Mouse (Mus musculus) neural tube, embryonic 14.5 days (tissue): Measurements from ENCODE around the gene Nckipsd. TPM values are rescaled to one million over a fixed set of nuclear protein-coding genes. Genes with fewer than 3 reads are reported as not detected.

Experiments used
- ATAC-seq: fragments of 200-750 bp; cut with Nextera tagmentation; 2 replicates; pipeline ENCODE4 v1.8.0; 2017; ENCODE audit warnings: low read depth, mild to moderate bottlenecking, moderate TSS enrichment, moderate library complexity
- H3K27ac ChIP-seq: fragments of 300-500 bp; sonication (generic); 2 replicates; pipeline ENCODE4 v1.5.1; 2014; ENCODE audit warnings: low read depth, mild to moderate bottlenecking, control low read depth, low read length, moderate library complexity, mixed read lengths
- H3K27me3 ChIP-seq: fragments of 300-500 bp; sonication (generic); 2 replicates; pipeline ENCODE4 v1.6.1; 2014; ENCODE audit warnings: low read length; ENCODE audit not compliant: control insufficient read depth, insufficient read depth
- H3K36me3 ChIP-seq: fragments of 300-500 bp; sonication (generic); 2 replicates; pipeline ENCODE4 v1.6.1; 2014; ENCODE audit warnings: low read length, mixed read lengths; ENCODE audit not compliant: control insufficient read depth, insufficient read depth
- H3K4me1 ChIP-seq: fragments of 300-500 bp; sonication (generic); 2 replicates; pipeline ENCODE4 v1.6.1; 2014; ENCODE audit warnings: low read length; ENCODE audit not compliant: control insufficient read depth, insufficient read depth
- H3K4me2 ChIP-seq: fragments of 300-500 bp; sonication (generic); 2 replicates; pipeline ENCODE4 v1.6.1; 2014; ENCODE audit warnings: mild to moderate bottlenecking, low read depth, low read length, control low read depth
- H3K4me3 ChIP-seq: fragments of 300-500 bp; sonication (generic); 2 replicates; pipeline ENCODE4 v1.5.1; 2014; ENCODE audit warnings: low read depth, low read length, control low read depth, mixed read lengths
- H3K9ac ChIP-seq: fragments of 300-500 bp; sonication (generic); replicated peaks from 2 replicates; pipeline ENCODE4 v1.6.1; 2014; ENCODE audit warnings: low read depth, mild to moderate bottlenecking, control low read depth, low read length, mixed read lengths
- H3K9me3 ChIP-seq: fragments of 300-500 bp; sonication (generic); 2 replicates; pipeline ENCODE4 v1.6.1; 2016; ENCODE audit warnings: low read length; ENCODE audit not compliant: control insufficient read depth
- WGBS: fragments of 180-500 bp; shearing (Covaris S2); extraction: QIAGEN DNeasy Blood & Tissue Kit; methylation state at CpG from one replicate; pipeline ENCODE4 v1.1.7; 2014; 5-methylcytosine and 5-hydroxymethylcytosine counted together
- polyA plus RNA-seq: library from polyadenylated mRNA; unstranded; fragments of >200 nt; fragmentation: Nextera tagmentation; extraction: Ambion mirVana; gene quantifications from 2 replicates; pipeline ENCODE4 v1.2.1, GENCODE M21; 2014

Gene Nckipsd
- polyA plus RNA-seq, 1 experiment from 2014 or later: 25.4 TPM

DNA sequence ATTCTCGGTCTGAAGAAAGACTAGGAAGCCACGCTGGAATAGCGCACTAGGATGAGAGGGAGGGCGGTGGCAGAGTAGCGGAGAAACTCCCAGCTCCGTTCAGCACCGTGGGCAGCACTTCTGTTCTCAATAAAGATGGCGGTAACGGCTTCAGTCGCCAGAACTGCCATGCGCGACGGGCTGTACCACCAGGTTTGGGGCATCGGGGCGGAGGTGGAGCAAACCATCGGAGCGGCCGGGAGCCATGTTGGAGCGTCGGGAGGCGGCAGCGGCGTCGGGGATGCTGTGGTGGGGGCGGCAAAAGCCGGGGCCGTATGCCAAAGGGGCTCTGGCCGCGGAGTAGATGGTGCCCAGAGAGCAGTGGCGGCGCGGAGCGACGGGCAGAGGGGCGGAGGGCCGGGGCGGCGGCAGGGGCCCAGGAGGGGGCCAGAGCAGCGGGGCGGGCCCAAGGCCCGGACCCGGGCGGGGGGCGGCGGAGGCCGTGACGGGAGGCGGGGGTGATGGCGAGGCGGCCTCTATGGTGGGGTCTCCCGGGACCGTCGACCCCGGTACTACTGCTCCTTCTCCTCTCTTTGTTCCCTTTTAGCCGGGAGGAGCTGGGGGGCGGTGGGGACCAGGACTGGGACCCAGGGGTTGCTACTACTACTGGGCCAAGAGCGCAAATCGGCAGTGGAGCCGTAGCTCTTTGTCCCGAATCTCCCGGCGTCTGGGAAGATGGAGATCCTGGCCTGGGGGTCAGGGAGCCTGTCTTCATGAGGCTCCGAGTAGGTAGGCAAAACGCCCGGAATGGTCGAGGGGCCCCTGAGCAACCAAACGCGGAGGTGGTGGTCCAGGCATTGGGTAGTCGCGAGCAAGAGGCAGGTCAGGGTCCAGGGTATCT is 17.9 kb downstream of the Nckipsd start, which contains the start of gene Celsr3:
TSS of gene Celsr3 (plus strand) at position 501 of the 880 bp plus-strand sequence.
- Histone ChIP-seq H3K36me3 (peaks cover 19% of the 10 kb centered on the region; the same call in 1 of the 2 replicates), H3K9ac (peak within 1 kb of the TSS; percentile 84), H3K9me3 (no peaks in the 10 kb centered on the region), H3K4me2 (peak within 1 kb of the TSS; percentile 86), H3K4me3 (peak within 1 kb of the TSS; percentile 75), H3K27me3 (peaks cover 4% of the 10 kb centered on the region), H3K4me1 (peaks cover 26% of the 10 kb centered on the region), H3K27ac (peak within 1 kb of the TSS; percentile 82)
- peak; percentile 69 for ATAC-seq
- WGBS: 2% methylated on average over 57 of the region's 70 CpGs

DNA sequence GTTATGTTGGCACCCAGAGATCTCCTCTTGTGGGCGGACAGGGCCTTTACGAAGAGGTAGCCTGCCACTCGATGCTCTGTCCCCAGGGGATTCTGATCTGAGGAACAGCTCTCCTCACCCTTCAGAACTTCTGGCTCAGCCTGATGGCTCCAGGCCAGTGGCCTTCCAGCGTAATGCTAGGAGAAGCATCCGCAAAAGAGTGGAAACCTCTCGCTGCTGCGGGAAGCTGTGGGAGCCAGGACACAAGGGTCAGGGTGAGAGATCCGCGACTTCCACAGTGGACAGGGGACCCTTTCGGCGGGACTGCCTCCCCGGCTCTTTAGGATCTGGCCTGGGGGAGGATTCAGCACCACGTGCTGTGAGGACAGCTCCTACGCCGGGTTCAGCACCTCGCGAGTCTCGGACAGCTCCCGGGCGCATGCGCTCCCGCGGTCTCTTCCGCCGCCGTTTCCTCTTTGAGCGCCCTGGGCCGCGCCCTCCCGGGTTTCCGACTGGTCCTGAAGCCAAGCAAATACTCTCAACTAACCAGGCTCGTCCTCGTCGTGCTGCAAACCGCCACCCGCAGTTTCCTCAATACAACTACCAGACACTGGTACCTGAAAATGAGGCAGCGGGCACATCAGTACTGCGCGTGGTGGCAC is 18.7 kb downstream of the Nckipsd start:
- H3K4me3 ChIP-seq: peak overlapping the region; percentile 75
- H3K27me3 ChIP-seq: peaks cover 4% of the 10 kb centered on the region
- H3K27ac ChIP-seq: peak overlapping the region; percentile 82
- WGBS: 2% methylated on average over 39 of the region's 39 CpGs
- peaks cover 19% of the 10 kb centered on the region; the same call in 1 of the 2 replicates for H3K36me3 ChIP-seq
- H3K9me3 ChIP-seq: no peaks in the 10 kb centered on the region
- ATAC-seq: no peak
- peaks cover 34% of the 10 kb centered on the region for H3K4me1 ChIP-seq
- H3K9ac ChIP-seq: peak overlapping the region; percentile 84
- peak overlapping the region; percentile 86 for H3K4me2 ChIP-seq

DNA sequence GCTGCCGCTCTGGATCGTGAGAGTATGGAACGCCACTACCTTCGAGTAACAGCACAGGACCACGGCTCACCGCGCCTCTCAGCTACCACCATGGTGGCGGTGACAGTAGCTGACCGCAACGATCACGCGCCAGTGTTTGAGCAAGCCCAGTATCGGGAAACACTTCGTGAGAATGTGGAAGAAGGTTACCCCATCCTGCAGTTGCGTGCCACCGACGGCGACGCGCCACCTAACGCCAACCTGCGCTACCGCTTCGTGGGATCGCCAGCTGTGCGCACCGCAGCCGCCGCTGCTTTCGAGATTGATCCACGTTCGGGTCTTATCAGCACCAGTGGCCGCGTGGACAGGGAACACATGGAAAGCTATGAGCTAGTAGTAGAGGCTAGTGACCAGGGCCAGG is 19.3 kb downstream of the Nckipsd start:
- peaks cover 40% of the 10 kb centered on the region for H3K4me1 ChIP-seq
- peaks cover 19% of the 10 kb centered on the region; the same call in 1 of the 2 replicates for H3K36me3 ChIP-seq
- H3K9me3 ChIP-seq: no peaks in the 10 kb centered on the region
- H3K4me3 ChIP-seq: peak overlapping the region; percentile 75
- no peak for ATAC-seq
- peak overlapping the region; percentile 86 for H3K4me2 ChIP-seq
- H3K9ac ChIP-seq: peak overlapping the region; percentile 84; the same call in 1 of the 2 replicates
- 14% methylated on average over 34 of the region's 34 CpGs for WGBS
- peaks cover 4% of the 10 kb centered on the region for H3K27me3 ChIP-seq
- no peak overlapping the region for H3K27ac ChIP-seq

DNA sequence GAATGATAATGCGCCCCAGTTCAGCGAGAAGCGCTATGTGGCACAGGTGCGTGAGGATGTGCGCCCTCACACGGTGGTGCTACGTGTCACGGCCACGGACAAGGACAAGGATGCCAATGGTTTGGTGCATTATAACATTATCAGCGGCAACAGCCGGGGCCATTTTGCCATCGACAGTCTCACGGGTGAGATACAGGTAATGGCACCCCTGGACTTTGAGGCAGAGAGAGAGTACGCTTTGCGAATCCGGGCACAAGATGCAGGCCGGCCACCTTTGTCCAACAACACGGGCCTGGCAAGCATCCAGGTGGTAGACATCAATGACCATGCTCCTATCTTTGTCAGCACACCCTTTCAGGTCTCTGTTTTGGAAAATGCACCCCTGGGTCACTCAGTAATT is 19.7 kb downstream of the Nckipsd start:
- H3K4me3 ChIP-seq: peak overlapping the region; percentile 75
- H3K9ac ChIP-seq: no peak overlapping the region
- H3K36me3 ChIP-seq: peaks cover 19% of the 10 kb centered on the region; the same call in 1 of the 2 replicates
- peak overlapping the region; percentile 86 for H3K4me2 ChIP-seq
- no peak overlapping the region for H3K27ac ChIP-seq
- no peaks in the 10 kb centered on the region for H3K9me3 ChIP-seq
- ATAC-seq: no peak
- peaks cover 43% of the 10 kb centered on the region for H3K4me1 ChIP-seq
- 67% methylated on average over 18 of the region's 18 CpGs for WGBS
- H3K27me3 ChIP-seq: peaks cover 4% of the 10 kb centered on the region

DNA sequence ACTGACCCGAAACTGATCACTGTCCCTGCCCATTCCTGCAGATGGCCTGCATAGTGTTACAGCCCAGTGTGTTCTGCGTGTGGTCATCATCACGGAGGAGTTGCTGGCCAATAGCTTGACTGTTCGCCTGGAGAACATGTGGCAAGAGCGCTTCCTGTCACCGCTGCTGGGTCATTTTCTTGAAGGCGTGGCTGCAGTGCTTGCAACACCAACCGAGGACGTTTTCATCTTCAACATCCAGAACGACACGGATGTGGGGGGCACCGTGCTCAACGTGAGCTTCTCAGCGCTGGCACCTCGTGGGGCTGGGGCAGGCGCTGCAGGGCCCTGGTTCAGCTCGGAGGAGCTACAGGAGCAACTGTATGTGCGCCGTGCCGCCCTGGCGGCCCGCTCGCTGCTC is 23.5 kb downstream of the Nckipsd start:
- H3K27ac ChIP-seq: no peak overlapping the region
- peak overlapping the region; percentile 23; the same call in 1 of the 2 replicates for H3K4me3 ChIP-seq
- H3K4me2 ChIP-seq: peak overlapping the region; percentile 52
- no peak overlapping the region for H3K9ac ChIP-seq
- H3K4me1 ChIP-seq: peaks cover 43% of the 10 kb centered on the region
- WGBS: 8% methylated on average over 23 of the region's 23 CpGs
- no peaks in the 10 kb centered on the region; the same call in 1 of the 2 replicates for H3K27me3 ChIP-seq
- ATAC-seq: no peak
- H3K9me3 ChIP-seq: no peaks in the 10 kb centered on the region
- H3K36me3 ChIP-seq: peaks cover 55% of the 10 kb centered on the region

- H3K27me3 ChIP-seq: no peaks in the 10 kb centered on the region; the same call in 1 of the 2 replicates
Observed at GRCm38 (mm10) chr9:108832390-108833108, 24.4 kb downstream of the Nckipsd start.

DNA sequence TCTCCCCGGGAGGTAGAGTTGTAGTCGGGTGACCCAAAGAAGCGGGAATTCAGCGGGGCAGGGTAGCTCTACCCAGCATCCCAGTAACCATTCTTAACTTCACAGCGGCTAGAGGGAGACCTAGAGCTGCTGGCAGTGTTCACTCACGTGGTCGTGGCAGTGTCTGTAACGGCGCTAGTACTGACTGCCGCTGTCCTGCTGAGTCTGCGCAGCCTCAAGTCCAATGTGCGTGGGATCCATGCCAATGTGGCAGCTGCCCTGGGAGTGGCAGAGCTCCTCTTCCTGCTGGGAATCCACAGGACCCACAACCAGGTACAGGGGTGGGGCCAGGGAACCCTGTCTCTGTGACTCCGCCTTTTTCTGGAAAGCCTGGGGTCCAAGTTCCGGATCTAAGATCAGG is 34.8 kb downstream of the Nckipsd start:
- no peak overlapping the region for H3K4me2 ChIP-seq

More at GRCm38 (mm10) chr9:108832390-108833108, 24.4 kb downstream of the Nckipsd start:
- ATAC-seq: peak; percentile 93
- Histone ChIP-seq H3K9me3 (no peaks in the 10 kb centered on the region), H3K36me3 (peaks cover 59% of the 10 kb centered on the region), H3K4me1 (peaks cover 37% of the 10 kb centered on the region), H3K27ac (no peak overlapping the region), H3K9ac (no peak overlapping the region), H3K4me3 (peak overlapping the region; percentile 23), H3K4me2 (peak overlapping the region; percentile 52)
- WGBS: 7% methylated on average over 41 of the region's 46 CpGs

DNA sequence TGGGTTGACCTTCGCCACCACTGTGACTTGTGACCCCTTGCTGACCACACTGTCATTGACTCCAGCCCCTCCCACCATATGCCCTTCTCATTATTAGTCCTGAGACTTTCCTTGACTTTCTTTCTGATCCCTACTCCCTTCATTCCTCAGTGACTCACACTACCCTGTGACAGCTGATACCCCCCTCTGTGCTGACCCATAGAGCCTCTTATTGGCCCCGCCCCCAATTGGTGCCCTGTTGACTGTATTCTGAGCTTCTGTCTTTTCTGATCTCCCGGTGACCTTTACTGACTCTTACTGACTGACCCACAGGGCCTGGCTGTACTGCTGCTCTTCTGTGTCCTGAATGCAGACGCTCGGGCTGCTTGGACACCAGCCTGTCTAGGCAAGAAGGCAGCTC is 37.2 kb downstream of the Nckipsd start:
- 75% methylated on average over 5 of the region's 5 CpGs for WGBS

More for the DNA sequence above, 34.8 kb downstream of the Nckipsd start:
- WGBS: 23% methylated on average over 14 of the region's 14 CpGs
- no peaks in the 10 kb centered on the region for H3K27me3 ChIP-seq
- H3K27ac ChIP-seq: no peak overlapping the region
- H3K4me1 ChIP-seq: no peaks in the 10 kb centered on the region
- H3K36me3 ChIP-seq: peaks cover 75% of the 10 kb centered on the region
- no peaks in the 10 kb centered on the region for H3K9me3 ChIP-seq
- ATAC-seq: no peak
- H3K4me3 ChIP-seq: no peak overlapping the region
- H3K9ac ChIP-seq: no peak overlapping the region

More for the DNA sequence above, 37.2 kb downstream of the Nckipsd start:
- ATAC-seq: no peak
- peaks cover 74% of the 10 kb centered on the region for H3K36me3 ChIP-seq
- H3K27me3 ChIP-seq: no peaks in the 10 kb centered on the region
- H3K4me3 ChIP-seq: no peak overlapping the region
- no peak overlapping the region for H3K27ac ChIP-seq
- H3K4me2 ChIP-seq: no peak overlapping the region
- H3K9ac ChIP-seq: no peak overlapping the region
- no peaks in the 10 kb centered on the region for H3K9me3 ChIP-seq
- no peaks in the 10 kb centered on the region for H3K4me1 ChIP-seq
